7 mouse cellular contexts compared by ENCODE assay signal in genomic region chr16:4880136-4880825, GRCm38 (mm10). TPM values are rescaled to one million over a fixed set of nuclear protein-coding genes. Genes with fewer than 3 reads are reported as not detected.
DNase-seq lines count a peak whose midpoint lies in the region; ATAC-seq lines count a peak whose summit lies in the region.

Ubald1 (minus strand) TSS chr16:4880315.

- H3K27ac ChIP-seq in intestine, embryonic 16.5 days (ENCODE audit: low read length), result peak within 1 kb of the TSS; percentile 100
- H3K27ac ChIP-seq in midbrain, embryonic 11.5 days (ENCODE audit: low read depth, low read length), result peak within 1 kb of the TSS; percentile 95

- intact Hi-C loops in left cerebral cortex, postnatal 36 days (cut with DNase I), result loop anchor here (1.0 kb wide), 1 partner anchor 84 kb away; the partner anchor contains the start of gene Anks3

- peaks cover 6% of the 10 kb centered on the region; the same call in 1 of the 2 replicates for H3K36me3 ChIP-seq in intestine, embryonic 16.5 days (ENCODE audit: control insufficient read depth, insufficient read depth, low read length)
- no peaks in the 10 kb centered on the region for H3K36me3 ChIP-seq in midbrain, embryonic 11.5 days (ENCODE audit: control insufficient read depth, insufficient read depth, low read length)

- H3K4me1 ChIP-seq in intestine, embryonic 16.5 days (ENCODE audit: control insufficient read depth, insufficient read depth, low read length), result peaks cover 46% of the 10 kb centered on the region
- H3K4me1 ChIP-seq in midbrain, embryonic 11.5 days (ENCODE audit: control insufficient read depth, insufficient read depth, low read length), result peaks cover 21% of the 10 kb centered on the region

- H3K9ac ChIP-seq in intestine, embryonic 16.5 days (ENCODE audit: low read depth, low read length), result peak within 1 kb of the TSS; percentile 89
- H3K9ac ChIP-seq in midbrain, embryonic 11.5 days (ENCODE audit: low read length), result peak within 1 kb of the TSS; percentile 84

- peak; percentile 77 for ATAC-seq in intestine, embryonic 16.5 days
- ATAC-seq in midbrain, embryonic 11.5 days (ENCODE audit: low FRiP score), result peak; percentile 88

- H3K4me2 ChIP-seq in intestine, embryonic 16.5 days (ENCODE audit: low read depth, low read length), result peak within 1 kb of the TSS; percentile 90
- peak within 1 kb of the TSS; percentile 91 for H3K4me2 ChIP-seq in midbrain, embryonic 11.5 days

- WGBS in intestine, embryonic 16.5 days, result under 1% methylated on average over 48 of the region's 48 CpGs
- under 1% methylated on average over 47 of the region's 48 CpGs for whole genome bisulfite sequencing in midbrain, embryonic 11.5 days

- H3K4me3 ChIP-seq in intestine, embryonic 16.5 days (ENCODE audit: low read length), result peak within 1 kb of the TSS; percentile 79
- H3K4me3 ChIP-seq in midbrain, embryonic 11.5 days (ENCODE audit: low read depth, low read length), result peak within 1 kb of the TSS; percentile 78

- DNase-seq in adrenal gland, adult 8-10 months, result peak; percentile 98
- DNase-seq in embryo, embryonic 9.5 days (ENCODE audit: extremely low spot score), result peak; percentile 99
- DNase-seq in gastrocnemius, postnatal 4 days (ENCODE audit: low spot score in 2 of 2), result peak; percentile 96 to 98
- peak; percentile 96 to 98 for DNase-seq in left cerebral cortex, postnatal 36 days (ENCODE audit: low spot score in 2 of 2)
- peak; percentile 98 for DNase-seq in midbrain, embryonic 11.5 days (ENCODE audit: low spot score, missing footprints)
- peak; percentile 100 for DNase-seq in skeletal muscle tissue, adult 2 months (ENCODE audit: low read depth, low spot score)

- no peaks in the 10 kb centered on the region for H3K9me3 ChIP-seq in intestine, embryonic 16.5 days (ENCODE audit: control insufficient read depth, low read length)
- no peaks in the 10 kb centered on the region for H3K9me3 ChIP-seq in midbrain, embryonic 11.5 days (ENCODE audit: control insufficient read depth, low read length)

- H3K27me3 ChIP-seq in intestine, embryonic 16.5 days (replicated peaks; ENCODE audit: control insufficient read depth, insufficient read depth, low read length), result no peaks in the 10 kb centered on the region
- H3K27me3 ChIP-seq in midbrain, embryonic 11.5 days (ENCODE audit: control insufficient read depth, insufficient read depth, low read length), result no peaks in the 10 kb centered on the region

RNA-seq across cellular contexts. Expression of gene Ubald1, which starts in this region (rescaled TPM):
- 10 to 100 TPM; 33.0 to 42.5 (median 38.2) TPM for total RNA-seq in adrenal gland, adult 8-10 months (2022)
- 10 to 100 TPM; 32.3 to 32.8 TPM for total RNA-seq in gastrocnemius, postnatal 4 days (2021)
- polyA plus RNA-seq in intestine, embryonic 16.5 days (2015; fragmentation: Nextera tagmentation; extraction: Ambion mirVana), result 33.7 and 35.5 TPM in 2 replicates
- 10 to 100 TPM; 83.9 to 86.9 TPM for total RNA-seq in left cerebral cortex, postnatal 36 days (2021)
- polyA plus RNA-seq in midbrain, embryonic 11.5 days (2014; fragmentation: Nextera tagmentation; extraction: Ambion mirVana), result 22.1 and 22.2 TPM in 2 replicates

Comparison
In these comparisons a context has a peak if more than half of its experiments do, and no peak if none do; other contexts are left out.
1. Peak in every context shown above with its lines: DNase-seq, ATAC-seq, H3K4me3 ChIP-seq and H3K27ac ChIP-seq.